Mouse (Mus musculus) gonadal fat pad, adult 2 months (tissue): ENCODE results near the gene Trit1. TPM values are rescaled to one million over a fixed set of nuclear protein-coding genes. Genes with fewer than 3 reads are reported as not detected.

ENCODE experiments used
- polyA plus RNA-seq: library from polyadenylated mRNA; depleted of rRNA; stranded (reverse); fragments of >200 nt; gene quantifications from 2 replicates; pipeline ENCODE4 v1.2.3, GENCODE M21; 2012; rRNA removed

Trit1 gene
- polyA plus RNA-seq, 1 experiment, result 7.3 TPM

Other genes starting within 250 kb of the Trit1 start
- gene Ppt1, start 180.4 kb upstream of the Trit1 start, polyA plus RNA-seq, result 56.1 and 67.0 TPM in 2 replicates
- gene Cap1, start 130.5 kb upstream of the Trit1 start, polyA plus RNA-seq, result 92.8 and 106 TPM in 2 replicates
- gene Mfsd2a, start 55.4 kb upstream of the Trit1 start, polyA plus RNA-seq, result 104 and 126 TPM in 2 replicates
- 5.6 and 10.3 TPM in 2 replicates for gene Mycl, start 20.9 kb upstream of the Trit1 start, polyA plus RNA-seq
- 0.13 and 0.20 TPM in 2 replicates for gene Bmp8b, start 88.6 kb downstream of the Trit1 start, polyA plus RNA-seq
- 2.0 and 2.5 TPM in 2 replicates for gene Oxct2b, start 99.7 kb downstream of the Trit1 start, polyA plus RNA-seq
- gene Ppie, start 123.4 kb downstream of the Trit1 start, polyA plus RNA-seq, result 13.5 and 15.4 TPM in 2 replicates
- gene Hpcal4, start 166.6 kb downstream of the Trit1 start, polyA plus RNA-seq, result 0.18 and 0.95 TPM in 2 replicates
- gene Nt5c1a, start 184.9 kb downstream of the Trit1 start, polyA plus RNA-seq, result 0.23 and 0.31 TPM in 2 replicates
- 7.3 and 8.5 TPM in 2 replicates for gene Heyl, start 217.0 kb downstream of the Trit1 start, polyA plus RNA-seq
- 58.2 and 64.0 TPM in 2 replicates for gene Pabpc4, start 245.8 kb downstream of the Trit1 start, polyA plus RNA-seq